Mouse (Mus musculus) urinary bladder, postnatal 10 days (tissue): ENCODE results near the gene Ece2.

ENCODE experiments used
- DNase-seq: peaks from one replicate; pipeline ENCODE4 v3.0.0; 2022; ENCODE audit warnings: low spot score

Gene Ece2

GRCm38 (mm10) chr16:20690774-20691173, 61.1 kb downstream of the Ece2 start:
- no peak for DNase-seq

DNA sequence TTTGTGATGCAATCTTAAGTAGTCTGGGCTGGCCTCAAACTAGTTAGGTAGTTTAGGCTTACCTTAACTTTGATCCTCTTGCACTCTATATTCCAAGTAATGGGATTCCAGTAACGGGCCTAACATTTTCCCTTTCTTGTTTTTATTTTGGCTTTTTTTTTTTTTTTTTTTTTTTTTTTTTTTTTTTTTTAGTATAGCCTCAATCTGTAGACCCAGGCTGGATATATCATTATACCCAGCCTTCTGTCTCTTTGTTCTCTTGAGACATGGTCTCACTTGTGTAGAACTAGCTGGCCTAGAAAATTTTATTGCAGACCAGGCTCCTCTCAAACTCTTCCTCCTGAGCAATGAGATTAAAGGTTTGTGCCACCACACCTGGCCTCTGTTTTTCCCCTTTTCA, 62.0 kb downstream of the Ece2 start:
- no peak for DNase-seq

DNA sequence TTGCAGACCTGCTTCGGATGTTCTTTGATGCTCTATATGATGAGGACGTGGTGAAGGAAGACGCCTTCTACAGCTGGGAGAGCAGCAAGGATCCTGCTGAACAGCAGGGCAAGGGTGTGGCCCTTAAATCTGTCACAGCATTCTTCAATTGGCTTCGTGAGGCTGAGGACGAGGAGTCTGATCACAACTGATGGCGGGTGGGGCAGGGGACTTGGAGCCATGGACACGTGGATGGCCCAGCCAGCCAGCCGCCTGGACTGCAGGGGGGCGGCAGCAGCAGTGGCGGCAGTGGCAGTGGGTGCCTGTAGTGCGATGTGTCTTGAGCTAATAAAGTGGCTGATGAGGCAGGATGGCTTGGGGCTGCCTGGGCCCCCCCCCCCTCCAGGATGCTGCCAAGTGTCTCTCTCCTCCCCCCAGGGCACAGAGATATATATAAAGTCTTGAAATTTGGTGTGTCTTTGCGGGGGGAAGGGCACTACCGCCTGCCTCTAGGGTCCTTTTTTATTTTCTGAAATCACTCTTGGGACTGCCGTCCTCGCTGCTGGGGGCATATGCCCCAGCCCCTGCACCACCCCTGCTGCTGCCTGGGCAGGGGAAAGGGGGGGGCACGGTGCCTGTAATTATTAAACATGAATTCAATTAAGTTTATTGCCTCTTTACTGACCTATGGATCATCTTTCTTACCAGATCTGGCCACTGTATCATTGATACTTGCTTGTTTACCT, 62.8 kb downstream of the Ece2 start:
- no peak for DNase-seq

DNA sequence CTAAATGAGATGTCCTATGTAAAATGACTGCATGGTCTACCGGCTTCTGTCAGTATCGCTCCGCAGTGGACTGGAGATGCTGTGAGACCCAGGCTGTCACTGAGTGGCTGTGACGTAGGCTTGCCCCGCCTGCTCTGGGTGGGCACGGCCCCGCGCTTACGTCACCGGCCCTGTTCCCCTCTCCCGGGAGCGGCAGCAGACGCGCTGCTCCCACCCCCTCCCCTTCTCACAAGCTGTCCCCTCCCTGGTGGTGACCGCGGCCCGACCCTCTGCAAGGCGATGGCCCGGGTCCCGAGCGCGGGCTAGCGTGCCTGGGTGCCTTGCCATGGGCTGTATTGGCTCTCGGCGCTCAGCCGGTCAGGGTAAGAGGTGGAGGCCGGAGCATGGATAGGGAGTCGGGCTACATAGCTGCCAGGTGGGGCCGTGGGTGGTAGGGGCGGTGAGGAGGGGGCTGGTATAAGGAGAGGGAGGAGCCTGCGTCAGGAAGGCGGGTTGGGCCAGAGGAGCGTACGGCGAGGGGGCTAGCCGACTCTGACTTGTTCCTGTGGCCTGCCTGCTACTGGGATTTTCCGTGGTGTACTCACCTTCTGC, 63.6 kb downstream of the Ece2 start, which contains the start of gene Fam131a:
Fam131a (plus strand) TSS at position 131 of the 591 bp plus-strand sequence.
- no peak for DNase-seq

GRCm38 (mm10) chr16:20694781-20695180, 65.2 kb downstream of the Ece2 start:
- DNase-seq, result no peak

GRCm38 (mm10) chr16:20695622-20696323, 66.1 kb downstream of the Ece2 start:
- DNase-seq, result no peak
